Mouse (Mus musculus) liver, embryonic 14.5 days (tissue): ENCODE data around the gene Pik3r1.

Experiments used
- CTCF ChIP-seq: IDR thresholded peaks from 2 replicates; pipeline ENCODE4 v1.5.1; 2016; ENCODE audit warnings: antibody characterized with exemption, low read depth, control low read depth
- EP300 ChIP-seq: IDR thresholded peaks from 2 replicates; pipeline ENCODE4 v1.6.1; 2016; ENCODE audit warnings: antibody characterized with exemption, low read depth

GRCm38 (mm10) chr13:101678036-101678435 is 90.0 kb downstream of the Pik3r1 start:
- TF ChIP-seq CTCF (no peak), EP300 (no peak)
